Mouse (Mus musculus) gastrocnemius, adult 18-20 months (tissue): ENCODE measurements around the gene Notch3. TPM values are rescaled to one million over a fixed set of nuclear protein-coding genes. Genes with fewer than 3 reads are reported as not detected.

Experiments
- DNase-seq: peaks from one replicate; pipeline ENCODE4 v3.0.0; 2021; ENCODE audit warnings: low spot score
- total RNA-seq, 2 experiments: library from RNA; stranded (reverse); gene quantifications; 2 replicates each; pipeline ENCODE4 v1.2.3; 2021

The Notch3 gene
- total RNA-seq, 2 experiments from 2014 or later = 9.6 to 12.5 TPM

- no peak for DNase-seq
Observed at GRCm38 (mm10) chr17:32165803-32166595, 653 bp downstream of the Notch3 start.

GRCm38 (mm10) chr17:32165266-32165802, 1.3 kb downstream of the Notch3 start:
- DNase-seq = no peak

GRCm38 (mm10) chr17:32164780-32165179, 1.9 kb downstream of the Notch3 start:
- no peak for DNase-seq

DNA sequence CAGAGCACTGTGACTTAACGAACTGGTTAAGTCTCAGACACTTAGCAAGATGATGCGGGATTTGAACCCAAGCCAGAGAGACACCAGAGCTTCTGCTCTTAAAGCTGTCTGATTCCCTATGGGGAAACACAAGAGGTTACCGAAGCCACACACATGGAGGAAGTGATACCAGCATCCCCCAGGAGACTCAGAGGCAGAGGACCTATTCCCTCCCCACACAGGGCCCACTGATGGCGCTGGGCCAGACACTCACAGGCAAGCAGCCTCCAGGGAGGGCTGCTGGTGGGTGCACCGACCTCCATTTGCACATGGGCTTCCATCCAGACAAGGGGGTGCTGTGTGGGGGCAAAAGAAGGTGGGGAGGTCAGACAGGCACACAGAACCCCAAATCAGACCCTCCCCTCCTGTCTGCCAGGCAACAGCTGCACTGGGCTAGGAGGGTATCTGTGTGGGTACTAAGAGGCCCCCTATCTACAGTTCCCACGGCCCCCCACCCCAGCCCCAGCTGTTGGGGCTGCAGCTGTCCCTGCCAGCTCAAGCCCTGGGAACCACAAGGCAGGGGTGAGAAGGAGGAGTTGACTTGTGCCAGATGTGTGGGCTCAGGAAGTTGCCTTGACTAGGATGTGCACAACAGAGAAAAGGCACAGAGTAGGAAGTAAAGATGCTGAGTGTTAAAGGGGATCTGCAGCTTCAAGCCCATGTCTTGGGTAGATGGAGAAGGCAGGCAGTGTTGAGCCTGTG, 2.6 kb downstream of the Notch3 start:
- no peak for DNase-seq

DNA sequence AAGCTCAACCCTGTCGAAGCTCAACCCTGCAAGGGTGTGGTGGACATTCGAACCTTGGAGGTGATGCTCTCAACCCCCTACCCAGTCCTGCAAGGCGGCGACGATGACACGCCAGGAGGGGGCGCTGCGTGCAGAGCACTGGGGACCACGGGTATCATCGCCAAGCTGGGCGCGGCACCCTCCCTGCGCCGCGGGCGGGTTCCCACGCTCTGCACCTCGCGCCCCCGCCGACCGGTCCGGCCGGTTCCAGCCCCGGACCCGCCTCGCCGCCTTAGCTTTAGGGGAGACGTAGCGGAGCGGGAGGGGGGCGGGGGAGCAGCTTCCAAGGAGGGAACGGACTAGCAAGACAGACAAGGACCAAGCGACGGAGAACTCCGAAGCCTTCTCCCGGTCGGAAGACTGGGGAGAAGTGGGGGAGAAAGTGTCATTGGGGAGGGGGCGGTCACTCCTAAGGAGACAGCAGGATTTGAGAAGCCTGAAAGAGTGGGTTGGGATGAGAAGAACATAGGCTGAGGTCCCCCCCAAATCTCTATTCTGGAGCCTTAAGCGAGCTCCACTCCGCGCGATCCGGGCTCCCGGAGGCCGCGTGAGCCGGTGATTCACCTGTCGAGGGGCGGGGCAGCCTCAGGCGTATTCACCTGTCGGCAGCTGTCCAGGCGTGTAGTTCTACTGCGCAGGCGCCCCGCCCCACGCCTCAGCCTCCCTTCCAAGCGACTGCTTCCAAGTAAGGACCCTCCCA, 4.4 kb downstream of the Notch3 start:
- DNase-seq = peak; percentile 65

DNA sequence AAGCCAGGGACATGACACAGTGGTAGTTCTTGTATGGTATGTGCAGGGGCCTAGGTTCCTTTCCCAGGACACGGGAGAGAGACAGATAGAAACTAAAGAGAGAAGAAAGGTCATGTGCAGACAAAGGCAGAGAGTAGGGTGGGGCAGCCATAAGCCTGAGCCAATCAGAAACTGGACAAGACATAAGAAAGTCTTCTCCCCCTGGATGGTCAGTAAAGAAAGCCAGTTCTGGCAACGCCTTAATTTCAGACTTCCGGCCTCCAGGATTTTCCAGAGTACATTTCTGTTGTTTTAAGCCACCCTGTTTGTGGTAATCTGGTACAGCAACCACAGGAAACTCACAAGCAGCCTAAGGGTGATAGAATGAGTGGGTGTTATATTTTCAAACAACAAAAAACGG, 5.8 kb downstream of the Notch3 start:
- no peak for DNase-seq

DNA sequence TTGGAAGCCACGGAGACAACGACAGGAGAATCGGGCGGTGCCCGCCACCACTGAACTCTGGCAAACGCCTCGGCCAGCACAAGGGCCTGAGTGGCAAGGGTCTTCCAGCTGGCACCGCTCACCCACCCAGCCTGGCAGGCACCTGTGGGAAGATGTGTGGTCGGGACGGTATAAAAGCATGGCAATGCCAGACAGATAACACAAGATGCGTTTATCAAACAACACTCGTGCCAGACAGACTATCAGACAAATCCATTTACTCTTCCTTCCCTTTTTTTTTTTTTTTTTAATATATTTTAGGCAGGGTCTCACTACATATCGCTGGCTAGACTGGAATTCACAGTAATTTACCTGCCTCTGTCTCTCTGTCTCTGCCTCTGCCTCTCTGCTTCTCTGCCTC, 7.8 kb downstream of the Notch3 start:
- DNase-seq = no peak

- DNase-seq = no peak
Observed at GRCm38 (mm10) chr17:32146718-32147117, 19.9 kb downstream of the Notch3 start.

GRCm38 (mm10) chr17:32142907-32143854, 23.5 kb downstream of the Notch3 start:
- peak; percentile 91 for DNase-seq

DNA sequence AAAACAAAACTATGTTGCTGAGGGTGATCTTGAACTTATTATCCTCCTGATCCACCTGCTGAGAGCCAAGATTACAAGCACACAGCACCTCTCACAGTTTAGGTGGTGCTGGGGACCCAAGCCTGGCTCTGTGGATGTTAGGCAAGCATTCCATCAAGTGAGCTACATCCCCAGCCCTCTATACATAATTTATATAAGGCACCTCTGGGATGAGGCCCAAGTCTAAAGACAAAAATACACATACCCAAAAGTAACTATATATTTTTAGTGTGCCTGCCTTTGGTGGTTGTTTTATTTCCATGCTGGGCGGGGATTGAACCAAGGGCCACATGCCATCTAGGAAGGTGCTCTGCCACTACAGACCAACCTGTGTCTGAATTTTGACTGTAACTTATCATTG, 24.4 kb downstream of the Notch3 start:
- DNase-seq = no peak

GRCm38 (mm10) chr17:32133375-32133774, 33.3 kb downstream of the Notch3 start:
- no peak for DNase-seq

GRCm38 (mm10) chr17:32132087-32132486, 34.6 kb downstream of the Notch3 start:
- no peak for DNase-seq

DNA sequence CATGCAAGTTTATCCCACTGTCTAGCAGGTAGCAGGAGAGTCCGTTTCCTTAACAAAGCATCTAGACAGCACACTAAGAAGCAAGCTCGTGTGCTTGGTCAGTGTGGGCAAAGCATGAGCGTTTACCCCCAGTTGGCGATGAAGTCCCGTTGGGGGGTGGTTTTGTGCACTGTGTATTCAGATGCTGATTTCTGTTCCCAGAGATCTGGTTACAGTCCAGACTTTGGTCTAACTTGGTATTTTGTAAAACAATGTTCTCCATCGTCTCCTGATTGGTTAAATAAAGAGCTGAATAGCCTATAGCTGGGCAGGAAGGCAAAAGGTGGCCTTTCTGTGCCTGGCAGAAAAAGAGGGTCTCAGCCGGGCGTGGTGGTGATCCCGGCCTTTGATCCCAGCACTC, 36.1 kb downstream of the Notch3 start:
- DNase-seq = no peak

GRCm38 (mm10) chr17:32127195-32127594, 39.5 kb downstream of the Notch3 start:
- no peak for DNase-seq

DNA sequence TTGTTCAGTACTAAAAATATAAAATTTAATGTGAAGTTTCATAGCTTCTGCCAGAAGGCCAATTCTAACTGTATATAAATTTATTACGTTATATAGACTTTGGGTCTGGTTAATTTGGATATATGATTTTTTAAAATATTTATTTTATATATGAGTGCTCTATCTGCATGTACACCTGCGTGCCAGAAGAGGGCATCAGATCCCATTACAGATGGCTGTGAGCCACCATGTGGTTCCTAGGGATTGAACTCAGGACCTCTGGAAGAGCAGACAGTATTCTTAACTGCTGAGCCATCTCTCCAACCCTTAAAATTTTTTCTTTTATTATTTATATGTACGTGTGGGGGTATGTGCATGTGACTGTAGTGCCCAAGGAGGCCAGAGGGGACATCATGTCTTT, 41.2 kb downstream of the Notch3 start:
- no peak for DNase-seq

DNA sequence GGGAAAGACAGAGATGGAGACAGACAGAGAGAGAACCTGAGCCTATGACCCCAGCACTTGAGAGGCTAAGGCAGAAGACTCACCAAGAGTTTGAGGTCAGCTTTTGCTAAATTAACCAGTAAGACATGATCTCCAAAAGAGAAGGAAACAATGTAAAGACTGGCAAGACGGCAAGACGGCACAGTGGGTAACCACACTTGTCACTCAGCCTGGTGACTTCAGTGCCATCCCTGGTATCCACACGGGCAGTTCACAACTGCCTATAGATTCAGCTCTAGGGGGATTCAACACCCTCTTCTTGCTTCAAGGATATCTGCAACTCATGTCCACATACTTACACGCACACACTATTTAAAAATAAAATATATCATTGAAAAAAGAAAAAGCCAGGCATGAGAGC, 43.1 kb downstream of the Notch3 start:
- no peak for DNase-seq

DNA sequence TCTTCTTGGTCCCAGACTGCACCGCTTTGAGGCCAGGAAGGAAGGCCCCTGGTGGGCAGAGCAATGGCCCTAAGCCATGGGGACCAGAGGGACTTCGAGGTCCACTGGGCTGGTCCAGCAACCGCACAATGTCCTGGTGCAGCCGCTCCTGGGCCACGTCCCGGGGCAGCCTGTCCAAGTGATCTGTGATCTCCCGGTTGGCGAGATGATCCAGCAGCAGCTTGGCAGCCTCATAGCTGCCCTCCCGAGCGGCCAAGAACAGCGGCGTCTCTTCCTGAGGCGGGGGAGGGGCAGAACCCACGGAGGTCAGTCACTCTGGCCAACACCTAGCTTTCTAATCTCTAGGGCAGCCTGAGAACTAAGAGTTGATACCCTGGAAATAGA, 44.1 kb downstream of the Notch3 start:
- DNase-seq = peak; percentile 84

DNA sequence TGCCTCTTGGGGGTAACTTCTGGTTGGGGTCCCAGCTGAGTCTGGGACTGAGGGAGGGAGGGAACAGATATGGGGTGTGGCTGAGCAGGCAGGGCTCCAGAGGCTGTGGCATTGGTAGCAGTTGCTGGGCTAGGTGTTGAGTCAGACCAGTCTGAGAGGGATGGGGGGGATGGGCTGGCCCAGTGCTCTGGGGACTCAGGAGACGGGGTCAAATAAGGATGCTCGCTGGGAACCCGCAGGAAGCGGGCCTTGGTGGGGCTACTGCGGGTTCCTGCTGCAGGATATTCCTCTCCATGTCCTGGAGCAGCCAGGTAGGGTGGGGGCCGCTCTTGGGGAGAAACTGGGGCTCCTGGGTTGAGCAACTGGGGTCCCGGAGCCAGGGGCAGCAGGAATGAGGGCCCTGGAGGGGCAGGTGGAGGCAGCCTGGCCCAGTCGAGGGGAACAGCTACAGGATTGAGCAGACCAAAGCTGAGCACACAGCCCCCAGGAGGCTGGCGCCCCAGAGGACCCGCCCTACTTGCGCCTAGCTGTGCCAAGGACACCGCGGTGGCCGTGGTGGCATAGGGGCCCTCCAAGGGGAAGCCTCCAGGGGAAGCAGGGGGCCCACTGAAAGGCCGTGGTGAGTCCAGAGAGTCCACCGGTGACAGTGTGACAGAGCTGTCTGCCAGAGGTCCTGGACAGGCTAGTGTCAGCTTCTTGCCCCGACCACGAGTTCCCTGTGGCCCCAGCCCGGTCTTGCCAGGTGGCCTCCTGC, 44.6 kb downstream of the Notch3 start:
- no peak for DNase-seq

DNA sequence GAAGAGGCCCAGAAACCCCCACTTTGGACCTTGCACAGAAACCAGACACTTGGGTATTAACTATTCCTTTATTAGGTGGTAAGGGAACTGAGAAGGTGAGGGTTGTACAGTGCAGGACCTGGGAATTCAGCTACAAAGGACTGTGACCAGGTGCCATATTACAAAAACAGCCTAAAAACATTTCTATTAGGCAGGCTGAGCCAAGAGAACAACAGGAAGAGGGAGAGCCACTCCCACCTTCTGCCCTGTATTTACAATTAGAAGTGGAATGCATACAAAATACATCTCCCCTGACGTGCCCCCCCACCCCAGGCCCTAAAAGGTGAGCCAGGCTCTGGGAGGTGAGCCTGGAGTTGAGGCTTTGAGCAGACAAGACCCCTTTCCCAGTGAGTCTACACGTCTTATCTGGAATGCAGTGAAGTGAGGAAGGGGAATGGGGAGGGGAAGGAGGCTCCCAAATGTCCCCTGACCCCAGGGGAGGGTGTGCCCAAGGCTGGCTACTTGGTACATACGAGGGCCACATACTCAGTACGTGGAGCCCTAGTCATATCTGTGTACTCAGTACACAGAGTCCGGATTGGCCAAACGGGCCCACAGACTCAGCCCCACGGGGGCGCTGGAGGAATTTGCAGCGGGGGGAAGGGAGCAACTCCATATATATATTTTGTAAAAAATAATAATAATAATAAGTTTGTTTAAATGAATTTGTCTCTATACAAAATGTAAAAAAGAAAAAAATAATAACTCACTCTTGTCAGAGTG, 45.7 kb downstream of the Notch3 start:
- no peak for DNase-seq
